Mouse (Mus musculus): ENCODE results near the gene Gm5416. TPM values are rescaled to one million over a fixed set of nuclear protein-coding genes. Genes with fewer than 3 reads are reported as not detected.
"Not testable (repeated sequence)": the region's sequence is repeated elsewhere in the genome, so short reads cannot be mapped to it uniquely, and the experiment has no call there.

Gene Gm5416
- polyA plus RNA-seq (2012; rRNA removed): not detected in 2 replicates

DNA sequence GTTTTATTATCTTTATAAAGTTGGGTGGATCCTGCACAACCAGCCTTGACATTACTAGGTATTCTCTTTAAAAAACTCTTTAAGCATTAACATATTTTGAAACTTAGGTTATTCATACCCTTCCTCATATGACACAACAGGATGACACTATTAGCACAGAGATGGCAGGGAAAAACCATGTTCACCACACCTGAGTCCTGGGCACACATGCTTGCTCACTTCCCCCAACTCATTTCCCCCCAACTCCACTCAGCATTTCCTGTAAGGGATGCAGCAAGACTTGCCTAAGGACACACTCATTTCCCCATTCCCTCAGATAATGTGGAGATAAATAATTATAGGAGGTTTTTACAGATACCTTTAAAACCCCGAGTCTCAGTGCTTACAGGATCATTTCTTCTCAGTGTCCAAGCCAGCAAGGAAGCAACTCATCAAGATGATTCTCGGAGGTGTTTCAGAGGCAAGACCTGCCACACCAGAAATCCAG lies at the start of gene Gm5416:
TSS of gene Gm5416 (plus strand) at position 437 of the 487 bp plus-strand sequence.
- DNase-seq: no peak
- WGBS: 72% methylated on average over 2 of the region's 2 CpGs
- H3K4me3 ChIP-seq (replicated peaks; ENCODE audit: extremely low read depth, low read depth, low read length): no peak within 1 kb of the TSS
- TF ChIP-seq CTCF (IDR thresholded peaks at IDR 0.05; ENCODE audit: insufficient read depth, low read length): no peak
- TF ChIP-seq POLR2A (IDR thresholded peaks at IDR 0.05; ENCODE audit: borderline replicate concordance, extremely low read depth, low read depth, low read length): no peak
- no peaks in the 10 kb centered on the region for H3K4me1 ChIP-seq (ENCODE audit: control insufficient read depth, insufficient read depth, low read length)

- 85% methylated on average over 10 of the region's 10 CpGs for WGBS
- DNase-seq; H3K4me3 ChIP-seq (replicated peaks; ENCODE audit: extremely low read depth, low read depth, low read length); H3K4me1 ChIP-seq (ENCODE audit: control insufficient read depth, insufficient read depth, low read length): not testable (repeated sequence)
Observed at GRCm38 (mm10) chr16:36167841-36168240, 42.4 kb upstream of the Gm5416 start.

GRCm38 (mm10) chr16:36176108-36176507 lies 34.1 kb upstream of the Gm5416 start:
- TF ChIP-seq POLR2A (IDR thresholded peaks at IDR 0.05; ENCODE audit: borderline replicate concordance, extremely low read depth, low read depth, low read length) (no peak), CTCF (IDR thresholded peaks at IDR 0.05; ENCODE audit: insufficient read depth, low read length) (no peak)
- Histone ChIP-seq H3K4me1 (ENCODE audit: control insufficient read depth, insufficient read depth, low read length) (no peaks in the 10 kb centered on the region), H3K4me3 (replicated peaks; ENCODE audit: extremely low read depth, low read depth, low read length) (no peak overlapping the region)
- DNase-seq: no peak

DNA sequence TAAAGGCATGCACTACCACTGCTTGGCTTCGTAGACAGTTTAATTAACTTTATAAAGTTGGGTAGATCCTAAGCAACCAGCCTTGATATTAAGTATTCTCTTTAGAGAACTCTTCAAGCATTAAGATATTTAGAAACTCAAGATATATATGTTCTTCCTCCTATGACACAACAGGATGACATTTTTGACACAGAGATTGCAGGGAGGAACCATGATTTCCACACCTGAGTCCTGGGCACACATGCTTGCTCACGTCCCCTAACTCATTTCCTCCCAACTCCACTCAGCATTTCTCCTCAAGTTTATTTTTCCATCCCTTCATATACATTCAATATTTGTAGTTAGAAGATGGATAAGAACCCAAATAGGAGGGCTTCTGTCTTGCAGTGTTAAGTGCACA lies 30.3 kb upstream of the Gm5416 start:
- no peaks in the 10 kb centered on the region for H3K4me1 ChIP-seq (ENCODE audit: control insufficient read depth, insufficient read depth, low read length)
- no peak for DNase-seq
- WGBS: 73% methylated on average over 2 of the region's 2 CpGs
- TF ChIP-seq POLR2A (IDR thresholded peaks at IDR 0.05; ENCODE audit: borderline replicate concordance, extremely low read depth, low read depth, low read length) (no peak), CTCF (IDR thresholded peaks at IDR 0.05; ENCODE audit: insufficient read depth, low read length) (no peak)
- no peak overlapping the region for H3K4me3 ChIP-seq (replicated peaks; ENCODE audit: extremely low read depth, low read depth, low read length)

DNA sequence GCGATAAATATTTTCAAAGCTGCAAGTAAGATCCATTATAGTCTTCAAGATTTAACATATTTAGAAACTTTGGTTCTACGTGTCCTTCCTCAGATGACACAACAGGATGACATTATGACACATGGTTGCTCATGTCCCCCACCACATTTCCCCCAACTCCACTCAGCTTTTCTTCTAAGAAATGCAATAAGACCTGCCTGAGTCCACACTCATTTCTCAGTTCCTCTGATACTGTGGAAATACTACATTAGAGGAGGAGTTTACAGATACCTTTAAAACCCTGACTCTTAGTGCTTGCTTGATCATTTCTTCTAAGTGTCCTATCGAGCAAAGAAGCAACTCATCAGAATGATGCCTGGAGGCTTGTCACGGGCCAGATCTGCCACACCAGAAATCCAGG lies 26.3 kb upstream of the Gm5416 start, which contains the start of gene Gm5483:
TSS of gene Gm5483 (plus strand) at position 301 of the 400 bp plus-strand sequence.
- not testable (repeated sequence) for DNase-seq; H3K4me1 ChIP-seq (ENCODE audit: control insufficient read depth, insufficient read depth, low read length); H3K4me3 ChIP-seq (replicated peaks; ENCODE audit: extremely low read depth, low read depth, low read length)
- WGBS: 70% methylated on average over 4 of the region's 4 CpGs

DNA sequence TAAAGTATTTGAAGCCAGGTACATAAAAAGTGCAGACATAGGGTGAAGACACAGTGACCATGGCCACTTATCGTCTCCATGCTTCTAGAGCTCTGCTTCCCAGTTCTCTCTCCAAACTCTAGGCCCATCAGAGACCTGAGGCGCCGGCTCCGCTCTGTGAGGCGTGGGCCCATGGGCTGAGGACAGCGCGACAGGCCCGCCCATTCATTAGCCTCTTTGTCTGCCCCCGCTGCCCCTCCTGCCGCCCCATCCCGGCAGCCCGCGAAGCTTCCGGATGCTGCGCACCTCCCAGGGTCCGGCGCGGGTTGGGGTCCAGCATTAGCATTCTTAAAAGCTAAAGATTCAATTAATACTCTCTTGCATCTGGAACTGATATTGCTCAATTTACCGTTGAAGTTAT lies 11.0 kb upstream of the Gm5416 start:
- Histone ChIP-seq H3K4me1 (ENCODE audit: control insufficient read depth, insufficient read depth, low read length) (no peaks in the 10 kb centered on the region), H3K4me3 (replicated peaks; ENCODE audit: extremely low read depth, low read depth, low read length) (no peak overlapping the region)
- no peak for TF ChIP-seq CTCF (IDR thresholded peaks at IDR 0.05; ENCODE audit: insufficient read depth, low read length)
- TF ChIP-seq POLR2A (IDR thresholded peaks at IDR 0.05; ENCODE audit: borderline replicate concordance, extremely low read depth, low read depth, low read length): no peak
- WGBS: 53% methylated on average over 19 of the region's 19 CpGs
- DNase-seq: no peak

DNA sequence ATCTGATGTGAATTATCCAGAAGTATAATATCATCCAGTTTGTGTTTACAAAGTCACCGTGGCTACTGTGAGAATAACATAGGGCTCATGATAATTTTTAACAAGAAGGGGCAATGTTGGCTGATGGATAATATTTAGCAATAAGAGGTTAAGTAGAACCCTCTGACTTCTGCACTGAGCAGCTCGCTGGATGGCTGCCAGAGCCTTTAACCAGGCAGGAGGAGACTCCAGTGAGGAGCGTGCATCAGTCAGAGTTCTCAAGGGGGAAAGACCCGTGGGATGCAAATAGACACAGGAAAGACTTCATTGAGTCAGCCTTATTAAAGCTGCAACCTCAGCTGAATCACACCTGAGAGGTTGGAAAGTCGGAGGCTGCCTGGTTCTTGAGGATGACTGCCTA lies 6.4 kb upstream of the Gm5416 start:
- H3K4me1 ChIP-seq (ENCODE audit: control insufficient read depth, insufficient read depth, low read length): no peaks in the 10 kb centered on the region
- H3K4me3 ChIP-seq (replicated peaks; ENCODE audit: extremely low read depth, low read depth, low read length): no peak overlapping the region
- TF ChIP-seq POLR2A (IDR thresholded peaks at IDR 0.05; ENCODE audit: borderline replicate concordance, extremely low read depth, low read depth, low read length) (no peak), CTCF (IDR thresholded peaks at IDR 0.05; ENCODE audit: insufficient read depth, low read length) (no peak)
- no peak for DNase-seq
- WGBS: 56% methylated on average over 5 of the region's 5 CpGs

- DNase-seq: not testable (repeated sequence)
Observed at GRCm38 (mm10) chr16:36205684-36206083, 4.5 kb upstream of the Gm5416 start.

DNA sequence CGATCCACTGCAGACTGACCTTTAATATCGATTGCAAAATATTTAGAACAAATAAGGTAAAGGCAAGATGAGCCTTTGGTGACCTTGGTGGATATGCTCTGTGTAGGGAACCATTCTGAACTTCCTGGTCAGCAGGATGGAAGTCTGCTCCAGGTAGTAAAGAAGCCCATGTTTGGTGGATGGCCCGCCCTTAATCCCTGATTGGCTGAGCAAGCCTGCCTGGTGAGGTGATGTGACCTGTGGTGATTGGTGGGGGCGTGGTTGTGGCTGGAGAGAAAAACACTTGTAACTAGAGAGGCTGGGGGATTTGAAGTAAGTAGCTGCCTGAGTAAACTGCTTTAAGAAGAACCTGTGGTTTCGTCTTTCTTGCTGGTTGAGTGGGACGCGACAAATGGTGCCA lies 11.0 kb downstream of the Gm5416 start, which contains the start of gene 2010005H15Rik:
TSS of gene 2010005H15Rik (plus strand) at position 301 of the 400 bp plus-strand sequence.
- DNase-seq; H3K4me1 ChIP-seq (ENCODE audit: control insufficient read depth, insufficient read depth, low read length); H3K4me3 ChIP-seq (replicated peaks; ENCODE audit: extremely low read depth, low read depth, low read length): not testable (repeated sequence)
- 87% methylated on average over 7 of the region's 7 CpGs for WGBS

More at GRCm38 (mm10) chr16:36205684-36206083, 4.5 kb upstream of the Gm5416 start:
- not testable (repeated sequence) for H3K4me1 ChIP-seq (ENCODE audit: control insufficient read depth, insufficient read depth, low read length); H3K4me3 ChIP-seq (replicated peaks; ENCODE audit: extremely low read depth, low read depth, low read length)
- WGBS: 38% methylated on average over 2 of the region's 2 CpGs

- H3K4me1 ChIP-seq (ENCODE audit: control insufficient read depth, insufficient read depth, low read length); DNase-seq; H3K4me3 ChIP-seq (replicated peaks; ENCODE audit: extremely low read depth, low read depth, low read length): not testable (repeated sequence)
Observed at GRCm38 (mm10) chr16:36260585-36260984, 50.4 kb downstream of the Gm5416 start.

Other genes starting within 250 kb of the Gm5416 start
- 4.2 and 7.4 TPM in 2 replicates for gene Kpna1, start 231.7 kb upstream of the Gm5416 start, polyA plus RNA-seq (2012; rRNA removed)
- 1.2 and 2.5 TPM in 2 replicates for gene Wdr5b, start 169.2 kb upstream of the Gm5416 start, polyA plus RNA-seq (2012; rRNA removed)
- gene Fam162a, start 138.8 kb upstream of the Gm5416 start, polyA plus RNA-seq (2012; rRNA removed): 39.7 and 41.3 TPM in 2 replicates
- gene Ccdc58, start 138.7 kb upstream of the Gm5416 start, polyA plus RNA-seq (2012; rRNA removed): 3.6 and 6.8 TPM in 2 replicates
- gene Csta1, start 79.2 kb upstream of the Gm5416 start, polyA plus RNA-seq (2012; rRNA removed): 1.5 TPM in 1 of 2 replicates, not detected in the other
- 0.45 TPM in 1 of 2 replicates, not detected in the other for gene Stfa2l1, start 53.6 kb upstream of the Gm5416 start, polyA plus RNA-seq (2012; rRNA removed)
- not detected in 2 replicates for gene Gm5483, start 26.2 kb upstream of the Gm5416 start, polyA plus RNA-seq (2012; rRNA removed)
- 0.86 TPM in 1 of 2 replicates, not detected in the other for gene 2010005H15Rik, start 11.1 kb downstream of the Gm5416 start, polyA plus RNA-seq (2012; rRNA removed)
- gene Stfa1, start 66.5 kb downstream of the Gm5416 start, polyA plus RNA-seq (2012; rRNA removed): not detected in 2 replicates
- not detected in 2 replicates for gene BC117090, start 123.9 kb downstream of the Gm5416 start, polyA plus RNA-seq (2012; rRNA removed)
- not detected in 2 replicates for gene BC100530, start 157.3 kb downstream of the Gm5416 start, polyA plus RNA-seq (2012; rRNA removed)
- not detected in 2 replicates for gene Stfa2, start 198.1 kb downstream of the Gm5416 start, polyA plus RNA-seq (2012; rRNA removed)
- not detected in 2 replicates for gene Stfa3, start 245.0 kb downstream of the Gm5416 start, polyA plus RNA-seq (2012; rRNA removed)

Measured in lung, adult 2 months (tissue).